Comparison of ENCODE assay signal across 8 mouse cellular contexts in genomic region chr14:48888954-48889353, GRCm38 (mm10).
DNase-seq lines count a peak whose midpoint lies in the region; ATAC-seq lines count a peak whose summit lies in the region.

No protein-coding gene starts in this region.

- H3K27me3 ChIP-seq in hindbrain, embryonic 10.5 days (ENCODE audit: insufficient read depth, poor library complexity, severe bottlenecking) = peaks cover 13% of the 10 kb centered on the region
- no peaks in the 10 kb centered on the region for H3K27me3 ChIP-seq in midbrain, embryonic 14.5 days (ENCODE audit: control insufficient read depth, insufficient read depth, low read length)

- no peaks in the 10 kb centered on the region for H3K9me3 ChIP-seq in hindbrain, embryonic 10.5 days
- no peaks in the 10 kb centered on the region for H3K9me3 ChIP-seq in midbrain, embryonic 14.5 days (ENCODE audit: control insufficient read depth, low read length)

- H3K36me3 ChIP-seq in hindbrain, embryonic 10.5 days = no peaks in the 10 kb centered on the region
- no peaks in the 10 kb centered on the region for H3K36me3 ChIP-seq in midbrain, embryonic 14.5 days (ENCODE audit: control insufficient read depth, insufficient read depth, low read length)

- peak overlapping the region; percentile 43 for H3K4me2 ChIP-seq in midbrain, embryonic 14.5 days (ENCODE audit: low read length)

- intact Hi-C loops in left cerebral cortex, postnatal 14 days (cut with DNase I) = no loop called here

- H3K27ac ChIP-seq in hindbrain, embryonic 10.5 days = peak overlapping the region; percentile 45; the same call in 1 of the 2 replicates
- no peak overlapping the region for H3K27ac ChIP-seq in midbrain, embryonic 14.5 days (replicated peaks; ENCODE audit: low read depth, low read length)

- DNase-seq in kidney, adult 18-20 months = peak; percentile 37
- no peak for DNase-seq in kidney, adult 9 months
- DNase-seq in embryo, embryonic 11 days = peak; percentile 68
- peak; percentile 50 for DNase-seq in hindbrain, embryonic 10.5 days (ENCODE audit: low spot score)
- peak; percentile 72 for DNase-seq in midbrain, embryonic 14.5 days
- no peak for DNase-seq in left cerebral cortex, postnatal 14 days (ENCODE audit: low spot score in 2 of 2)
- no peak for DNase-seq in right cerebral cortex, postnatal 25 days

- no peaks in the 10 kb centered on the region for H3K4me1 ChIP-seq in hindbrain, embryonic 10.5 days (replicated peaks)
- H3K4me1 ChIP-seq in midbrain, embryonic 14.5 days (ENCODE audit: control insufficient read depth, insufficient read depth, low read length) = 0 out of 2 replicates have a peak, but pooled peaks cover 2% of the 10 kb centered on the region

- ATAC-seq in midbrain, embryonic 14.5 days (ENCODE audit: low FRiP score, low TSS enrichment) = peak; percentile 58
- ATAC-seq in CD4-positive, CD25-positive, alpha-beta regulatory T cell, adult 4 months = no peak

- H3K9ac ChIP-seq in midbrain, embryonic 14.5 days (replicated peaks; ENCODE audit: low read length) = no peak overlapping the region

- peak overlapping the region; percentile 29; the same call in 1 of the 2 replicates for H3K4me3 ChIP-seq in hindbrain, embryonic 10.5 days
- no peak overlapping the region for H3K4me3 ChIP-seq in midbrain, embryonic 14.5 days (replicated peaks; ENCODE audit: low read depth, low read length)

- WGBS in hindbrain, embryonic 10.5 days = 3% methylated on average over 13 of the region's 13 CpGs
- WGBS in midbrain, embryonic 14.5 days = under 1% methylated on average over 13 of the region's 13 CpGs

Comparison
In these comparisons a context has a peak if more than half of its experiments do, and no peak if none do; other contexts are left out.
1. DNase-seq: peak in kidney, adult 18-20 months (single experiment), embryo, embryonic 11 days (single experiment), hindbrain, embryonic 10.5 days (single experiment) and midbrain, embryonic 14.5 days (single experiment); none in kidney, adult 9 months (single experiment), left cerebral cortex, postnatal 14 days (0 of 2) and right cerebral cortex, postnatal 25 days (single experiment).